Mouse (Mus musculus) stomach, embryonic 16.5 days (tissue): ENCODE results near the gene Gm11027. TPM values are rescaled to one million over a fixed set of nuclear protein-coding genes. Genes with fewer than 3 reads are reported as not detected.

Experiments
- ATAC-seq: fragments of 200-750 bp; cut with Nextera tagmentation; 2 replicates; pipeline ENCODE4 v1.8.0; 2017; ENCODE audit warnings: moderate number of reproducible peaks, moderate TSS enrichment; ENCODE audit not compliant: insufficient read depth, low FRiP score
- H3K27ac ChIP-seq: fragments of 300-500 bp; sonication (generic); 2 replicates; pipeline ENCODE4 v1.5.1; 2014; ENCODE audit warnings: low read length
- H3K27me3 ChIP-seq: fragments of 300-500 bp; sonication (generic); 2 replicates; pipeline ENCODE4 v1.6.1; 2014; ENCODE audit warnings: low read length, control low read depth, mixed read lengths; ENCODE audit not compliant: control insufficient read depth, insufficient read depth
- H3K36me3 ChIP-seq: fragments of 300-500 bp; sonication (generic); 2 replicates; pipeline ENCODE4 v1.6.1; 2014; ENCODE audit warnings: low read length; ENCODE audit not compliant: control insufficient read depth, insufficient read depth
- H3K4me1 ChIP-seq: fragments of 300-500 bp; sonication (generic); 2 replicates; pipeline ENCODE4 v1.6.1; 2014; ENCODE audit warnings: low read length, control low read depth, mixed read lengths; ENCODE audit not compliant: control insufficient read depth, insufficient read depth
- H3K4me2 ChIP-seq: fragments of 300-500 bp; sonication (generic); 2 replicates; pipeline ENCODE4 v1.6.1; 2014; ENCODE audit warnings: low read depth, low read length, mixed read lengths
- H3K4me3 ChIP-seq: fragments of 300-500 bp; sonication (generic); replicated peaks from 2 replicates; pipeline ENCODE4 v1.5.1; 2014; ENCODE audit warnings: mild to moderate bottlenecking, low read length
- H3K9ac ChIP-seq: fragments of 300-500 bp; sonication (generic); 2 replicates; pipeline ENCODE4 v1.6.1; 2014; ENCODE audit warnings: low read length
- H3K9me3 ChIP-seq: fragments of 300-500 bp; sonication (generic); replicated peaks from 2 replicates; pipeline ENCODE4 v1.6.1; 2016; ENCODE audit warnings: low read length, control low read depth; ENCODE audit not compliant: control insufficient read depth
- WGBS: fragments of 180-500 bp; shearing (Covaris S2); extraction: QIAGEN DNeasy Blood & Tissue Kit; methylation state at CpG from one replicate; pipeline ENCODE4 v1.1.7; 2014; 5-methylcytosine and 5-hydroxymethylcytosine counted together
- microRNA-seq: library from miRNA; unstranded; fragments of <30 nt; microRNA quantifications from one replicate; pipeline ENCODE4, GENCODE M21; 2016
- polyA plus RNA-seq: library from polyadenylated mRNA; unstranded; fragments of >200 nt; fragmentation: Nextera tagmentation; extraction: Ambion mirVana; gene quantifications from 2 replicates; pipeline ENCODE4 v1.2.1, GENCODE M21; 2015

Gene Gm11027
- polyA plus RNA-seq, 1 experiment from 2014 or later, result not detected

- no peaks in the 10 kb centered on the region for H3K9me3 ChIP-seq
Measured at GRCm38 (mm10) chr12:116308612-116309011, 33.4 kb downstream of the Gm11027 start.

GRCm38 (mm10) chr12:116313816-116314215 lies 38.6 kb downstream of the Gm11027 start:
- no peaks in the 10 kb centered on the region for H3K9me3 ChIP-seq
- no peak overlapping the region for H3K4me2 ChIP-seq
- H3K4me3 ChIP-seq, result no peak overlapping the region
- H3K36me3 ChIP-seq, result no peaks in the 10 kb centered on the region
- no peak for ATAC-seq
- H3K27me3 ChIP-seq, result no peaks in the 10 kb centered on the region
- no peak overlapping the region for H3K9ac ChIP-seq
- 72% methylated on average over 1 of the region's 1 CpGs for WGBS
- H3K4me1 ChIP-seq, result peaks cover 6% of the 10 kb centered on the region
- H3K27ac ChIP-seq, result no peak overlapping the region

More at GRCm38 (mm10) chr12:116308612-116309011, 33.4 kb downstream of the Gm11027 start:
- ATAC-seq, result no peak
- Histone ChIP-seq H3K4me2 (no peak overlapping the region), H3K36me3 (no peaks in the 10 kb centered on the region), H3K4me1 (0 out of 2 replicates have a peak, but pooled peaks cover under 1% of the 10 kb centered on the region), H3K27ac (no peak overlapping the region), H3K4me3 (no peak overlapping the region), H3K9ac (no peak overlapping the region), H3K27me3 (no peaks in the 10 kb centered on the region)
- WGBS, result 77% methylated on average over 2 of the region's 2 CpGs

- no peak overlapping the region; the same call in 1 of the 2 replicates for H3K27ac ChIP-seq
- WGBS, result 66% methylated on average over 3 of the region's 3 CpGs
- H3K9ac ChIP-seq, result no peak overlapping the region
Measured at GRCm38 (mm10) chr12:116315498-116315897, 40.3 kb downstream of the Gm11027 start.

GRCm38 (mm10) chr12:116317818-116318217 lies 42.6 kb downstream of the Gm11027 start:
- Histone ChIP-seq H3K36me3 (0 out of 2 replicates have a peak, but pooled peaks cover 4% of the 10 kb centered on the region), H3K27me3 (no peaks in the 10 kb centered on the region), H3K4me1 (peaks cover 6% of the 10 kb centered on the region), H3K4me2 (no peak overlapping the region), H3K27ac (no peak overlapping the region), H3K9me3 (no peaks in the 10 kb centered on the region), H3K9ac (no peak overlapping the region), H3K4me3 (no peak overlapping the region)
- WGBS, result 58% methylated on average over 1 of the region's 1 CpGs
- ATAC-seq, result no peak

More at GRCm38 (mm10) chr12:116315498-116315897, 40.3 kb downstream of the Gm11027 start:
- H3K27me3 ChIP-seq, result no peaks in the 10 kb centered on the region
- peaks cover 6% of the 10 kb centered on the region for H3K4me1 ChIP-seq
- H3K9me3 ChIP-seq, result no peaks in the 10 kb centered on the region
- H3K4me2 ChIP-seq, result no peak overlapping the region
- H3K36me3 ChIP-seq, result no peaks in the 10 kb centered on the region
- no peak for ATAC-seq
- no peak overlapping the region for H3K4me3 ChIP-seq

Small RNAs within 50 kb of the gene (microRNA-seq; reads per million reads assigned to microRNA genes)
- gene Gm23190, result not detected

Other genes starting within 250 kb of the Gm11027 start
- gene Zfp386, start 227.7 kb upstream of the Gm11027 start, polyA plus RNA-seq, result 35.6 and 35.9 TPM in 2 replicates
- 8.9 and 10.3 TPM in 2 replicates for gene Vipr2, start 197.7 kb upstream of the Gm11027 start, polyA plus RNA-seq
- 18.6 and 19.0 TPM in 2 replicates for gene Wdr60, start 12.4 kb upstream of the Gm11027 start, polyA plus RNA-seq
- gene Esyt2, start 5.8 kb downstream of the Gm11027 start, polyA plus RNA-seq, result 25.6 and 28.7 TPM in 2 replicates
- 35.2 and 38.7 TPM in 2 replicates for gene Ncapg2, start 130.0 kb downstream of the Gm11027 start, polyA plus RNA-seq
- gene Ptprn2, start 210.3 kb downstream of the Gm11027 start, polyA plus RNA-seq, result 3.2 and 3.5 TPM in 2 replicates